Mouse (Mus musculus) CD4-positive helper T cell, adult 2 months (primary cell): Measurements from ENCODE around the gene Sez6l.
"Not testable (repeated sequence)": the region's sequence is repeated elsewhere in the genome, so short reads cannot be mapped to it uniquely, and the experiment has no call there.

Experiments used
- DNase-seq: peaks from one replicate; pipeline ENCODE4 v3.0.0-alpha.2; 2012; ENCODE audit warnings: low read depth, missing footprints, low spot score

Gene Sez6l

DNA sequence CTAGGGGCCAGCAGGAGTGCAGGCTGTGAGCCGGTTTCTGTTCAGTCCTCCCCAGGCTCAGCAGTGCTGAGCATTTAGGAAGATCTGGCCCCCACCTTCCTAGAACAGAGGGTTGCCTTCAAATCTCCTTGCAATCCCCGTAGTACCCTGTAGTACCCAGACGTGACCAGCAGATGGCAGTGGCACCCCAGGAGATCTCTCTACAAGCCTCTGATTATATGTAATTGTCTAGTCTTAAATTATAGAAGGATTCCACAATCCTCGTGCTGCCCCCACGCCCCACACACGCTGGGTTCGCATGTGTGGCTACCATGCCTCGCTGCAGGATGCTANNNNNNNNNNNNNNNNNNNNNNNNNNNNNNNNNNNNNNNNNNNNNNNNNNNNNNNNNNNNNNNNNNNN is 144.0 kb downstream of the Sez6l start:
- peak; percentile 58 for DNase-seq

DNA sequence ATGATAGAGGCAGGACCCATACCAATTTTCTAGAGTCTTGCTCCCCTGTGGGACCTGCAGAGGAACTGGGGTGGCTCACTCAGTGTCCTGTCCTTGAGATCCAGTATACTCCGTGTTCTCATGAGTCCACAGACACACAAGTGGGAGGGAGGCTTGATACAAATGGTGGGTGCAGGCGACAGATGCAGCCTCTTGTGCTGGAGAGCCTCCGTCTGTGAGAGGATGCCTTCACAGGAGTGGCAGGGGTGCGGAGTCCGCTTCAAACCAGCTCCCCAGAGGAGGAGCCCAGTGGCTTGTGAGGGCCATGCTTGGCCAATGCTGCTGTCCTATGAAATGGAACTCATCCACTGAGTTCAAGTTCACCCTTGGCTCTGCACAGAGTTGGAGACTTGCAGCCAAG is 145.0 kb downstream of the Sez6l start:
- DNase-seq = no peak

DNA sequence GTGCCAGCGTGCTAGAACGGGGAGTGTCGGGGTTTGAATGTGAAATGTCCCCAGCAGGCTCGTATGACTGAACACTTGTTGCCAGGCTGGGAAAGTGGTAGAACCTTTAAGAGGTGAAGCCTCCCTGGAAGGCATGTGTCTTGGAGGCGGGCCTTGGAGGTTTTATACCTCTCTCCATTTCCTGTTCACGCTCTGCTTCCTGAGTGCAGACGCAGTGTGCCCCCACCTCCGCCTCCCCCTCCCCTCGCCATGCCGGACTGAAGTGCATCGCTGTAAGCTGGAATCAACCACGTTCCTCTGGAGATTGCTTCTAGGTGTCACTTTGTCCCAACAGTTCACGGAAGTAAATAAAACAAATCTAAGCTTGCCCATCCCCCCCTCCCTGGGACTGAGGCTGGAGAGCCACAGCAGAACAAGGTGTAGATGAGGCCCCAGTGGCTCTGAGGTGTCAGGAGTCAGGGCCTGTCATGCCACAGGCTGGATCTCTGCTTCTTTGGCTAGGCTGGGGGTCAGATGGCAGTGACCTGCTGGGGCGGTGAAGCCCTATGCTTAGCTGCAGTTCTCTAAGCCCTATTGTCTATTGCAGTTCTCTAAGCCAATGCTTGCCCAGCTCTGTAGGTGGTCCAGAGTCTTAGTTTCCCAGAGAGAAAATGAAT is 145.7 kb downstream of the Sez6l start:
- DNase-seq = peak; percentile 51

GRCm38 (mm10) chr5:112428944-112429343 is 148.0 kb downstream of the Sez6l start:
- peak; percentile 37 for DNase-seq

DNA sequence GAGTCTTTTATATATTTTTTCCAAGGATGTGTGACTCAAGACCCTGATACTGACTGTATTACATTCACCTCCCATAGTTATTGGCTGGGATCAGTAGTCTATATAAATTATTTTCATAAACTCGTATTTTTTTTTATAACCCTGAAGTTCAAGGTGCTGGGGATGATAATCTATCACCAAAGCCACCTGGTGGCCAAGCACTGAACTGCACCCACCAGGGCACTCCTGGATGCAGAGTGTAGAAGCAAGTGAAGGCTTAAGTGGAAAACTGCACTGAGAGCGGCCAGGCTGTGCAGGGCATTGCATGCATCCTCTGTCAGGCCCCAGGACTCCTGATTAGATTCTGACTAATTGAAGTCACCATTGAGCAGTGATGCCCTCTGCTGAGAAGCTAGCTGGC is 149.7 kb downstream of the Sez6l start:
- DNase-seq = peak; percentile 60

DNA sequence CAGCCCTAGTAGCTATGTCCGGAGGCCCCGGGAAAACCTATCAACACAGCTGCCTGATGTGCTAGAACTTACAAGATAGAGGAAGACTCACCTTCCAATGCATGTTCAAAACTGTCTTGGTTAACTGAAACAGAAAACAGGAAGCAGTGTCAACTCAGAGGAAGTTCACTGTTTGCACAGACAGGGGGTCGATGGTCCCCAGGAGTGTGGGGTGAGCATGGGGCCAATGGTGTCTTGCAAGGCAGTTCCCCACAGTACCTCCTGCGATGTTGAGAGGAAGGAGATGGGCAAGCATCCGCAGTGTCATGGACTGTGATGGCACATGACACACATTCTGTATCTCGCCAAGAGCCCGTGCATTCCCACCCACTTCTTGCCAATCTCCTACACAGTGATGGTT is 150.3 kb downstream of the Sez6l start:
- DNase-seq = no peak

- no peak for DNase-seq
Observed at GRCm38 (mm10) chr5:112419535-112419934, 157.4 kb downstream of the Sez6l start.

- no peak for DNase-seq
Observed at GRCm38 (mm10) chr5:112418023-112418422, 159.0 kb downstream of the Sez6l start.

GRCm38 (mm10) chr5:112416673-112417072 is 160.3 kb downstream of the Sez6l start:
- DNase-seq = no peak

GRCm38 (mm10) chr5:112412781-112413180 is 164.2 kb downstream of the Sez6l start:
- DNase-seq = not testable (repeated sequence)

DNA sequence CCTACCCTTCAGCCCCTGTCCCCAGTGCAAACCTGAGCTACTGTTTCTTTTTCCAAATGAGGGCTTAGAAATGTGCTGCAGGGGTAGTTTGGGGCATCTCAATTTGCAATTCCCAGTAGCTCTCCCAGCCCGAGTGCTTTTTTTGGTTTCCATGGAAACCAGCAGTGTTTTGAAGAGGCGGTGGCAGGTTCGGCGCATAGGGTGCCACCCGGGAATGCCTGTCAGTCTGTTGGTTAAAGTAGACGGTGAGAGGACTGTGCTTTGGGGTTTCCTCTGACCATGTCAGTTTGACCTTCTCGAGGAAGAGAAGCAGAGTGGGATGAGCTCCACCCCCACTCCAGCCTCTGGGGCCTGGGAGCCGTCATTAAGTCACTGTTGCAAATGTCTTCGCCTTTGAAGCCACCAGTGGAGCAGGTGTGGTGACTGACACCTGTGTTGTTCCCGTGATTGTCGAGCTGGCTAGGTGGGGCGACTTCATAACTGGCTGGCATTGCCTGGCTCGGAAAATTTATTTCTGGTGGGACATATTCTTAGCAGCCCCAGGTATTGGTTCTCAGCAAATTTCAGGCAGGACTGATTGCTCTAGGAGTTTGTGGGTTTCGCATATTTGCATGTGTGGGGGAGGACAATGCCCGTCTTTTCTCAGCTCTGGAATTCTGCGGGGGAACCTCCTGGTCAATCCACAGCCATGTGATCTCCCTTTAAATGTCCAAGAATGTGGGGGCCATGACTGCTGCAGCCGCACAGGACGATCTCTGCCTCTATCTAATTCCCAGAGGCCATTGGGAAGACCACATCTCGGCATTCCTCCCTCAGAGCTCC is 165.3 kb downstream of the Sez6l start:
- DNase-seq = no peak

DNA sequence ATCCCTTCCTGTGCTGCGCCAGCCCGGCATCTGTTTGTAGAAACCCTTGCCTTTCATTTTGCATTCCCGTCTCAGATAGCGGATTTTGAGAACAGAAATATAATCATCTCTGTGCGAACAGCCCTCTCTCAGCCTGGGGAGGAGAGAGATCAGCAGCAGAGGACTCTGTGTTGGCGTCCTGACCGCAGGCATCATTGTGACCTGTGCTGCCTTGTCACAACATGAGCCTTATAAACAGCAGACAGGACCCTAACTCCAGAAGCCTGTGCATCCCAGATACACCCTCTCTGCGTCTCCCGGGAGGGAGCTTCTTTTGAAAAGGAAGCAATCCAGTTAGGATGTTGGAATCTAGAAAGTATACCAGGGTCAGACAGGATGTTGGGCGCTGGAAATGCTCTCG is 165.9 kb downstream of the Sez6l start:
- no peak for DNase-seq

- DNase-seq = no peak
Observed at GRCm38 (mm10) chr5:112409274-112409673, 167.7 kb downstream of the Sez6l start.

- DNase-seq = no peak
Observed at GRCm38 (mm10) chr5:112406017-112406416, 171.0 kb downstream of the Sez6l start.

DNA sequence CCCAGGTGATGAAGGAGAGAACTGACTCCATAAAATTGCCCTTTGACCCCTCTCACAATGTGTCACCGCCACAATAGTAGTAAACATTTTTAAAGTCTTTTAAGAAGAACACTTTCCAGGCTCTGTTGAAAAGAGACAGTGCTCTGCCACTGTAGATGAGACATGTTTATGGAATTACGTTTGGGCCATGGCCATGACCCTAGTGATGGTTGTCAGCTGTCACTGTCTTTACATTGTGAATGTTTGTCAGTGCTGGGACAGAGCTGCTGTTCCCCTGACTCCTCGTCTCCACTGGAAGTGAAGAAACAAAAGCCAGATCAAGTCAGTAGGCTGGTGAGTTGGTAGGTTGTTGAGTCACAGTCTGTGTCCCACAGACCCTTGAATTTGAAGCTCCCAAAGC is 174.5 kb downstream of the Sez6l start:
- DNase-seq = no peak

- DNase-seq = no peak
Observed at GRCm38 (mm10) chr5:112399284-112399683, 177.7 kb downstream of the Sez6l start.

- no peak for DNase-seq
Observed at GRCm38 (mm10) chr5:112396066-112396465, 180.9 kb downstream of the Sez6l start.

DNA sequence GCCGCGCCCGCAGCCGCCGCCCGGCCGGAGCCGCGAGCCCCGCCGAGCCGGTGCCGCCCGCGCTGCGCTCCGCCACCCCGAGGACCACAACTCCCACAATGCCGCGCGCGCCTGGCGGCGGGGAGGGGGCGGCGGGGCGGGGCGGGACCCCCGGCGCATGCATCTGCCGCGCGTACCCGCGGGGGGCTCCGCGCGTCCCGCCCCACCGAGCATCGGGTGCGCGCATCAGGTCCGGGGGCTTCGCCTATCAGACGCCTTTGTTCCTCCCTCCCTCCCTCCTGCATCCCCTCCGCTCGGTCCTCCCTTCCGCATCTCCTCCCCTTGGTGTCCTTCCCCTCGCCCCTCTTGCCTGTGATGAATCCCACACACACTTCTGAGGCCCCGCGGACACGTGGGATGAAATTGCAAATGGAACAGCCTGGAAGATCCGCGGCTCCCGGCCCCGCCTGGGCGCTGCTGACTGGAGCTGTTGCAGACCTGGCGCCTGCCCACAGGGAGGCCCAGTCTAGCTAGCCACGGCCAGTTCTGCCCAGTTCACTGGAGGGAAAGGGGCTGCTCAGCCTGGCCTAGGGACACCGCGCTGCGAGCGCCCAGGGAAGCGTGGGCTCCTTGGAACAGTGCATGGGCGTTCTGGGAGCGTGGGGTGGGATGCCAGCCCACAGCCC is 182.1 kb downstream of the Sez6l start, which contains the start of gene Asphd2:
Asphd2 (minus strand) TSS at position 88 of the 665 bp plus-strand sequence.
- DNase-seq = no peak

DNA sequence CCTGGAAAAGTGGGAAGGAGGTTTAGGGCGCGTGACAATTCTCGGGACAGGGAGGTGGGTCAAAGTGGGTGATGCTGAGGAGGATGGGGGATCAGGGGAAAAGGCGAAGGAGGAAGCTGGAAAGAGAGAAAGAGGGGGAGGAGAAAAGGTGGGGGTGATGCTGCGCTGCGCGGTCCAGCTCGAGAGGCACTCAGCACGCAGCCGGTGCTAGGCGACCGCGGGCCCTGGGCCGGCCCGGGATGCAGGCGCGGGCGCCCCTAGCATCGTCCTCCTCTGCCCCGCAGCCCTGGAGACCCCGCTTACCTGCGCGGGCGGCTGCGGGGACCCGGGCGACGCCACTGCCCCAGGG is 182.6 kb downstream of the Sez6l start:
- no peak for DNase-seq

DNA sequence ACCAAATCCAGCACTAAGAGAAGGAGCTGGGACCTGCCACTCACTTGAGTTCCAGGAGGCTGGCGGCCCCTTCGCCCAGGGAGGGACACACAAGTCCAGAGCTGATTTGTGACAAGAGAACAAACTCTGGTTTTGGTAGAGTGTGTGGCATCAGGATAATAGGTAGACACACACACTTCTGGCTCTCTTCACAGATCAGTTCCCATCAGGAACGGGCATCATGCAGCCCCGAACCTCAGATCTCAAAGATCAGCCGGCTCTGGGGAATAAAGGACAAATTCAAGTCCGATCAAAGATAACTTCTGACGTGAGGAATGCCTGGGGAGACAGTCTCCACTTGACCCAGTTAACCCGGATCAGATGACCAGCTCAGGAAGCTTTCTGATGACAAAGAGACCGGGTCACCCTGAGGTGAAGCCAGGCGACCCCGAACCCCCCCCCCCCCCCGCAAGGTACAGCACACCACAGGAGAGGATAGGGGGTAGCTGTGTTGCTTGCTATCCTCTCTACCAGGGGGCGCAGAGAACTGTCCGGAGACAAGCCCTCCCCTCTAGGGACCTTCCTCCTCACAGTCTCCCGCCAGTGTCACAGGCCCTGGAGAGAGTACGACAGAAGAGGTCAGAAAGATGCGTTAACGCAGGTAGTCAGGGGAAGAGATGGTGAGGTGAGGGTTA is 183.1 kb downstream of the Sez6l start:
- DNase-seq = no peak

DNA sequence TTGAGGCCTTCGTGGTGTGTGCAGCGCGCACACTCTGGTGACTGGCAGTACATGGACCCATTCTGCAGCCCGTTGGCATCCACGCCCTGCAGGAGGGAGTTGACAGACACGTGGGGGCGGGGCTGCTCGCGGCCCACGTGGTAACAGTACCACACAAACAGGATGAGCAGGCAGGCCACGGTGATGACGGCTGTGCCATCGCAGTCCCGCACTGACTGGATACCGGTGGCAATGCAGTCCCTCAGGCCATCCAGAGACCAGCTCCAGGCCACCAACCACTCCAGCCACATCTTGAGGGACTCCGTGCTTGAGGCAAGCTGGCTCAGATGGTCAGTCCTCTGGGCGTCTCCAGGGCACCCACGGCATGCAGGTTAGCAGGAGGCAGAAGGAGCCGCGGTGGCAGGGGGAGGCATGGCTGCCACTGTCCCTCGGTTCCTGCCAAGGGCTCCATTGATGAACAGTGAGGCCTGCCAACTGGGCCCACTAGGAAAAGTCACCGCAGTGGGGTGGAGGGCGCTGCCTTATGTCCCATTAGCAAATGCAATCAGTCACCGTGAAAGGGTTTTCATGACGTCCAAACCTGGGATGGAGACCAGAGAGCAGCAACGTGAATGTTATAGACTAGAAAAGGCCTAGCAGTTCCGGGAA is 185.2 kb downstream of the Sez6l start:
- peak; percentile 38 for DNase-seq

DNA sequence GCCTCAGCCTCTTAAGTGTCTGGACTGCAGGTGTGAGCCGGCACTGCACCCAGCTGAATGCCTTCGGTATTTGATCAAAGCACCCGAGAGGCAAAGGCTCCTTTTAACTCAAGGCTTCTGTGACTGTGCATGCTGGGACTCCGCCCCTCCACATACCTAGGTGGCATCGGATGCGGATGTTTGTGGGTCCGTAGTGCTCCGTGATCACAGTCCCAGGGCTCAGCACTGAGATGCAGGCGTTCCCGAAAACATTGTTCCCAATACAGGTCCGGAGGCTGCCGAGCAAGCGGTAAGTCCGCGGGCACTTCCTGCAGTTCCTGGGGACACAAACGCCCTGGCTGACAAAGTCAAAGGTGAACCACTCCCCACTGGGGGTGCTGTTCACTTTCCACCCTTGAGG is 186.0 kb downstream of the Sez6l start:
- peak; percentile 18 for DNase-seq
